ENCODE assay signal across 8 mouse cellular contexts in the genomic region with DNA sequence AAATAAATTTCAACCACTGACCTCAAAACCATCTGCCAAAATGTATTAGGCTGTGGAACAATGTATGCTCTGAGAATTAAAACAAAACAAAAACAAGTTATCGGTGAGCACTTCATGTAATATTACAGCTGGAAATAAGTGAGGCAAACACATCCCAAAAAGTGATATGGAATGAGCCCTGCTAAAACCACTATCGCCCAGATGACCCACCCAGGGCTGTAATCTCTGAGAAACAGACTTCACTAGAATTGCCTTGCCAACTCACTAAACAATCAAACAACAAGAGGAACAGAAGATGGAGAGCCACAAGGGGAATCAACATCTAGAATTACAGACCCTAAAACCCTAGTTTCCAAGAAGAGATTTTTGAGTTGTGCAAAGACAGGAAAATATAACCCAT. TPM values are rescaled to one million over a fixed set of nuclear protein-coding genes. Genes with fewer than 3 reads are reported as not detected.
A peak's percentile ranks its signal among the peaks of the same experiment; 100 is the strongest.
DNase-seq lines count a peak whose midpoint lies in the region; ATAC-seq and TF ChIP-seq lines count a peak whose summit lies in the region.

No protein-coding gene starts in this region.

- 58% methylated on average over 2 of the region's 2 CpGs for WGBS in lung, postnatal 0 days
- WGBS in limb, embryonic 13.5 days = 81% methylated on average over 2 of the region's 2 CpGs
- WGBS in stomach, embryonic 16.5 days = 62% methylated on average over 2 of the region's 2 CpGs

- peak overlapping the region; percentile 62 for H3K4me2 ChIP-seq in lung, postnatal 0 days (replicated peaks; ENCODE audit: low read depth, low read length)
- H3K4me2 ChIP-seq in limb, embryonic 13.5 days (replicated peaks) = peak overlapping the region; percentile 69
- H3K4me2 ChIP-seq in stomach, embryonic 16.5 days (ENCODE audit: low read depth, low read length) = peak overlapping the region; percentile 85

- H3K9ac ChIP-seq in lung, postnatal 0 days (replicated peaks; ENCODE audit: low read depth) = no peak overlapping the region
- peak overlapping the region; percentile 86 for H3K9ac ChIP-seq in limb, embryonic 13.5 days
- peak overlapping the region; percentile 91; the same call in 1 of the 2 replicates for H3K9ac ChIP-seq in stomach, embryonic 16.5 days (ENCODE audit: low read length)

- no peaks in the 10 kb centered on the region for H3K36me3 ChIP-seq in lung, postnatal 0 days (ENCODE audit: insufficient read depth, low read length)
- peaks cover 33% of the 10 kb centered on the region for H3K36me3 ChIP-seq in erythroblast, embryonic 14.5 days (ENCODE audit: control insufficient read depth)
- H3K36me3 ChIP-seq in limb, embryonic 13.5 days = peaks cover 6% of the 10 kb centered on the region
- H3K36me3 ChIP-seq in stomach, embryonic 16.5 days (ENCODE audit: control insufficient read depth, insufficient read depth, low read length) = no peaks in the 10 kb centered on the region

- H3K27ac ChIP-seq in lung, postnatal 0 days (ENCODE audit: low read length) = no peak overlapping the region
- no peak overlapping the region for H3K27ac ChIP-seq in limb, embryonic 13.5 days
- no peak overlapping the region for H3K27ac ChIP-seq in stomach, embryonic 16.5 days (ENCODE audit: low read length)

- H3K4me3 ChIP-seq in lung, postnatal 0 days (ENCODE audit: low read depth, low read length) = no peak overlapping the region
- peak overlapping the region; percentile 78 for H3K4me3 ChIP-seq in erythroblast, embryonic 14.5 days (replicated peaks)
- peak overlapping the region; percentile 84 for H3K4me3 ChIP-seq in limb, embryonic 13.5 days
- peak overlapping the region; percentile 66; the same call in 1 of the 2 replicates for H3K4me3 ChIP-seq in stomach, embryonic 16.5 days (replicated peaks; ENCODE audit: low read length)

- DNase-seq in lung, postnatal 0 days (ENCODE audit: low spot score) = no peak
- no peak for DNase-seq in lung, postnatal 14 days
- DNase-seq in embryo, embryonic 11 days = no peak
- DNase-seq in frontal cortex, postnatal 14 days (ENCODE audit: low spot score in 2 of 2) = no peak
- DNase-seq in natural killer cell, adult 2 months (ENCODE audit: low spot score in 2 of 2) = no peak

- H3K9me3 ChIP-seq in lung, postnatal 0 days (ENCODE audit: low read length) = no peaks in the 10 kb centered on the region
- H3K9me3 ChIP-seq in erythroblast, embryonic 14.5 days (ENCODE audit: control insufficient read depth, low read length) = no peaks in the 10 kb centered on the region
- H3K9me3 ChIP-seq in limb, embryonic 13.5 days = no peaks in the 10 kb centered on the region
- H3K9me3 ChIP-seq in stomach, embryonic 16.5 days (replicated peaks; ENCODE audit: control insufficient read depth, low read length) = no peaks in the 10 kb centered on the region

- H3K4me1 ChIP-seq in lung, postnatal 0 days (ENCODE audit: insufficient read depth, low read depth, low read length) = peaks cover 4% of the 10 kb centered on the region; the same call in 1 of the 2 replicates
- peaks cover 62% of the 10 kb centered on the region for H3K4me1 ChIP-seq in erythroblast, embryonic 14.5 days (ENCODE audit: control insufficient read depth)
- peaks cover 20% of the 10 kb centered on the region for H3K4me1 ChIP-seq in limb, embryonic 13.5 days
- peaks cover 14% of the 10 kb centered on the region for H3K4me1 ChIP-seq in stomach, embryonic 16.5 days (ENCODE audit: control insufficient read depth, insufficient read depth, low read length)

- H3K27me3 ChIP-seq in lung, postnatal 0 days (replicated peaks; ENCODE audit: insufficient read depth, low read length) = no peaks in the 10 kb centered on the region
- no peaks in the 10 kb centered on the region for H3K27me3 ChIP-seq in erythroblast, embryonic 14.5 days (ENCODE audit: control insufficient read depth)
- H3K27me3 ChIP-seq in limb, embryonic 13.5 days = no peaks in the 10 kb centered on the region
- H3K27me3 ChIP-seq in stomach, embryonic 16.5 days (ENCODE audit: control insufficient read depth, insufficient read depth, low read length) = no peaks in the 10 kb centered on the region

- ATAC-seq in lung, postnatal 0 days = no peak
- no peak for ATAC-seq in limb, embryonic 13.5 days (ENCODE audit: low FRiP score, low read depth)
- ATAC-seq in stomach, embryonic 16.5 days (ENCODE audit: insufficient read depth, low FRiP score) = no peak

- no peak for TF ChIP-seq EP300 in lung, postnatal 0 days (IDR thresholded peaks at IDR 0.05)

- no peak for TF ChIP-seq CTCF in lung, postnatal 0 days (IDR thresholded peaks at IDR 0.05)

RNA-seq across cellular contexts. Expression of gene Tmx1, which starts 0.8 kb away (rescaled TPM):
- polyA plus RNA-seq in lung, postnatal 0 days (2015; fragmentation: Nextera tagmentation; extraction: Ambion mirVana) = 76.1 and 83.7 TPM in 2 replicates
- 4.0 and 4.8 TPM in 2 replicates for polyA plus RNA-seq in erythroblast, embryonic 14.5 days (2012)
- 99.9 and 105 TPM in 2 replicates for polyA plus RNA-seq in limb, embryonic 13.5 days (2015; fragmentation: Nextera tagmentation; extraction: Ambion mirVana)
- polyA plus RNA-seq in stomach, embryonic 16.5 days (2015; fragmentation: Nextera tagmentation; extraction: Ambion mirVana) = 122 and 123 TPM in 2 replicates

Comparison
In these comparisons a context has a peak if more than half of its experiments do, and no peak if none do; other contexts are left out.
1. RNA of gene Tmx1, which starts 0.8 kb away (polyA plus RNA-seq): 122 to 123 TPM in stomach, embryonic 16.5 days, 99.9 to 105 TPM in limb, embryonic 13.5 days and 76.1 to 83.7 TPM in lung, postnatal 0 days; 4.0 to 4.8 TPM in erythroblast, embryonic 14.5 days; every median in the first group is over 10 times any median in the second.
2. Peak in every context shown above with its lines, with median percentiles within 50 percentile points of each other: H3K4me2 ChIP-seq.